Mouse (Mus musculus): ENCODE results near the gene Kcnmb2. TPM values are rescaled to one million over a fixed set of nuclear protein-coding genes. Genes with fewer than 3 reads are reported as not detected.

Kcnmb2 gene
- polyA plus RNA-seq, 1 experiment from 2014 or later, result 0.61 TPM

DNA sequence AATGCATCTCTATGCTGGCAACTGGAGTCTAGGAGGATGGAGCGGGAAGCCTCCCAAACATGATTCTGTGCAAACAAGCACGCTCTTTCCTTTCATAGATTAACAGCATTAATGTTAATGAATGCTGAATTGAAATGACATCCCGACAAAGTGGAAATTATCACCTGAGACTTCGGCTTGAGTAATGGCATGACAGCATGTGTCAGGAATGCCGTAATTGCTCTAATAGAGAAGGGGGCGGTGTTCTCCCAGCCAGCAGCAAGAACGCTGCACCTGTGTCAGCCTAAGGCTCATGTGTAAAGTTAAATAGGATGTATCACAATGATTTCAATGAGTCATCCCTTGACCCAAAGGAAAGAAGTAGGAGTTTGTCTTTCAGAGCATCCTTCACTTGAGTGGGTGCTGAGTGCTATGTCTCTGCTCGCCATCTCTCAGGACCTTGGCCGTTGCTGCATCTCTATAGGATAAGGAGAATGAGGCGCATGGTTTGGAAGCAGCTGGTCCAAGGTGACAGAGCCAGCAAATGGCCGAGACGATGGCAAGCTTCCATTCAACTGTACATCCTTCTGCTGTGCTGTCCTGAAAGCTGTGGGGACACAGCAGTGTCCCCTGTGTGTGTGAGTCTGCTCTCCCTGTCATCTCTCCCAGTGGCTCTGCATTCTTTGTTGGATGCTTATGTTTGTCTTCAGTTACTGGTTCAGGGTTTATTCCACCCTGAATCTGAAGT is 110.1 kb downstream of the Kcnmb2 start:
- no peak for ATAC-seq (ENCODE audit: insufficient number of reproducible peaks, insufficient read depth, low FRiP score, low read depth)
- Histone ChIP-seq H3K9ac (ENCODE audit: low read length) (no peak overlapping the region), H3K4me2 (ENCODE audit: low read length) (no peak overlapping the region), H3K9me3 (ENCODE audit: control insufficient read depth, low read length) (no peaks in the 10 kb centered on the region), H3K27me3 (ENCODE audit: control insufficient read depth, insufficient read depth, low read length) (no peaks in the 10 kb centered on the region), H3K4me3 (ENCODE audit: control insufficient read depth in 1 of 2, insufficient read depth in 1 of 2, low read depth in 1 of 2, low read length in 2 of 2) (no peak overlapping the region), H3K27ac (replicated peaks in 1 of 2; ENCODE audit: control insufficient read depth in 1 of 2, insufficient read depth in 1 of 2, low read depth in 2 of 2, low read length in 2 of 2) (no peak overlapping the region), H3K4me1 (ENCODE audit: control insufficient read depth in 2 of 2, insufficient read depth in 2 of 2, low read length in 2 of 2) (no peaks in the 10 kb centered on the region), H3K36me3 (ENCODE audit: control insufficient read depth, insufficient read depth, low read length) (no peaks in the 10 kb centered on the region)
- WGBS, result 79% methylated on average over 12 of the region's 12 CpGs

GRCm38 (mm10) chr3:32020981-32021380 is 118.7 kb downstream of the Kcnmb2 start:
- Histone ChIP-seq H3K9me3 (ENCODE audit: control insufficient read depth, low read length) (no peaks in the 10 kb centered on the region), H3K4me2 (ENCODE audit: low read length) (no peak overlapping the region), H3K4me3 (ENCODE audit: control insufficient read depth in 1 of 2, insufficient read depth in 1 of 2, low read depth in 1 of 2, low read length in 2 of 2) (no peak overlapping the region), H3K27me3 (ENCODE audit: control insufficient read depth, insufficient read depth, low read length) (no peaks in the 10 kb centered on the region), H3K4me1 (ENCODE audit: control insufficient read depth in 2 of 2, insufficient read depth in 2 of 2, low read length in 2 of 2) (0 out of 4 replicates have a peak, but pooled peaks cover 0 to 6% of the 10 kb centered on the region in 2 experiments), H3K27ac (replicated peaks in 1 of 2; ENCODE audit: control insufficient read depth in 1 of 2, insufficient read depth in 1 of 2, low read depth in 2 of 2, low read length in 2 of 2) (no peak overlapping the region), H3K9ac (ENCODE audit: low read length) (no peak overlapping the region), H3K36me3 (ENCODE audit: control insufficient read depth, insufficient read depth, low read length) (no peaks in the 10 kb centered on the region)
- no peak for ATAC-seq (ENCODE audit: insufficient number of reproducible peaks, insufficient read depth, low FRiP score, low read depth)
- 80% methylated on average over 6 of the region's 6 CpGs for WGBS

GRCm38 (mm10) chr3:32029375-32030050 is 127.2 kb downstream of the Kcnmb2 start:
- H3K27me3 ChIP-seq (ENCODE audit: control insufficient read depth, insufficient read depth, low read length), result no peaks in the 10 kb centered on the region
- H3K4me1 ChIP-seq (ENCODE audit: control insufficient read depth in 2 of 2, insufficient read depth in 2 of 2, low read length in 2 of 2), result peaks cover 4 to 13% of the 10 kb centered on the region in 2 experiments; a peak in 3 of 4 replicates
- H3K4me3 ChIP-seq (ENCODE audit: control insufficient read depth in 1 of 2, insufficient read depth in 1 of 2, low read depth in 1 of 2, low read length in 2 of 2), result peak overlapping the region in 1 of 2 experiments; percentile 7; a peak in 1 of 4 replicates
- no peak overlapping the region for H3K9ac ChIP-seq (ENCODE audit: low read length)
- H3K4me2 ChIP-seq (ENCODE audit: low read length), result peak overlapping the region; percentile 47
- WGBS, result 37% methylated on average over 10 of the region's 10 CpGs
- peak overlapping the region in 1 of 2 experiments; percentile 16; a peak in 1 of 4 replicates for H3K27ac ChIP-seq (replicated peaks in 1 of 2; ENCODE audit: control insufficient read depth in 1 of 2, insufficient read depth in 1 of 2, low read depth in 2 of 2, low read length in 2 of 2)
- ATAC-seq (ENCODE audit: insufficient number of reproducible peaks, insufficient read depth, low FRiP score, low read depth), result peak; percentile 45; the same call in 1 of the 2 replicates
- H3K36me3 ChIP-seq (ENCODE audit: control insufficient read depth, insufficient read depth, low read length), result no peaks in the 10 kb centered on the region
- H3K9me3 ChIP-seq (ENCODE audit: control insufficient read depth, low read length), result no peaks in the 10 kb centered on the region

- H3K4me3 ChIP-seq (ENCODE audit: control insufficient read depth in 1 of 2, insufficient read depth in 1 of 2, low read depth in 1 of 2, low read length in 2 of 2), result no peak overlapping the region
These were observed 130.1 kb downstream of the Kcnmb2 start for GRCm38 (mm10) chr3:32032381-32032780.

GRCm38 (mm10) chr3:32043814-32044213 is 141.5 kb downstream of the Kcnmb2 start:
- Histone ChIP-seq H3K4me1 (ENCODE audit: control insufficient read depth in 2 of 2, insufficient read depth in 2 of 2, low read length in 2 of 2) (no peaks in the 10 kb centered on the region), H3K4me3 (ENCODE audit: control insufficient read depth in 1 of 2, insufficient read depth in 1 of 2, low read depth in 1 of 2, low read length in 2 of 2) (no peak overlapping the region), H3K9ac (ENCODE audit: low read length) (no peak overlapping the region), H3K9me3 (ENCODE audit: control insufficient read depth, low read length) (no peaks in the 10 kb centered on the region), H3K36me3 (ENCODE audit: control insufficient read depth, insufficient read depth, low read length) (no peaks in the 10 kb centered on the region), H3K27ac (replicated peaks in 1 of 2; ENCODE audit: control insufficient read depth in 1 of 2, insufficient read depth in 1 of 2, low read depth in 2 of 2, low read length in 2 of 2) (no peak overlapping the region), H3K4me2 (ENCODE audit: low read length) (no peak overlapping the region), H3K27me3 (ENCODE audit: control insufficient read depth, insufficient read depth, low read length) (no peaks in the 10 kb centered on the region)
- whole genome bisulfite sequencing, result 67% methylated on average over 3 of the region's 3 CpGs
- no peak for ATAC-seq (ENCODE audit: insufficient number of reproducible peaks, insufficient read depth, low FRiP score, low read depth)

More at GRCm38 (mm10) chr3:32032381-32032780, 130.1 kb downstream of the Kcnmb2 start:
- no peaks in the 10 kb centered on the region for H3K36me3 ChIP-seq (ENCODE audit: control insufficient read depth, insufficient read depth, low read length)
- no peak for ATAC-seq (ENCODE audit: insufficient number of reproducible peaks, insufficient read depth, low FRiP score, low read depth)
- H3K4me2 ChIP-seq (ENCODE audit: low read length), result no peak overlapping the region
- H3K9me3 ChIP-seq (ENCODE audit: control insufficient read depth, low read length), result no peaks in the 10 kb centered on the region
- H3K27ac ChIP-seq (replicated peaks in 1 of 2; ENCODE audit: control insufficient read depth in 1 of 2, insufficient read depth in 1 of 2, low read depth in 2 of 2, low read length in 2 of 2), result no peak overlapping the region
- no peak overlapping the region for H3K9ac ChIP-seq (ENCODE audit: low read length)
- H3K27me3 ChIP-seq (ENCODE audit: control insufficient read depth, insufficient read depth, low read length), result no peaks in the 10 kb centered on the region
- 72% methylated on average over 9 of the region's 9 CpGs for WGBS
- H3K4me1 ChIP-seq (ENCODE audit: control insufficient read depth in 2 of 2, insufficient read depth in 2 of 2, low read length in 2 of 2), result peaks cover 4 to 9% of the 10 kb centered on the region in 2 experiments; a peak in 3 of 4 replicates

- no peak for ATAC-seq (ENCODE audit: insufficient number of reproducible peaks, insufficient read depth, low FRiP score, low read depth)
These were observed 146.5 kb downstream of the Kcnmb2 start for GRCm38 (mm10) chr3:32048777-32049176.

GRCm38 (mm10) chr3:32052596-32052995 is 150.3 kb downstream of the Kcnmb2 start:
- H3K9me3 ChIP-seq (ENCODE audit: control insufficient read depth, low read length), result no peaks in the 10 kb centered on the region
- H3K9ac ChIP-seq (ENCODE audit: low read length), result no peak overlapping the region
- WGBS, result 51% methylated on average over 3 of the region's 3 CpGs
- no peaks in the 10 kb centered on the region for H3K27me3 ChIP-seq (ENCODE audit: control insufficient read depth, insufficient read depth, low read length)
- no peaks in the 10 kb centered on the region for H3K36me3 ChIP-seq (ENCODE audit: control insufficient read depth, insufficient read depth, low read length)
- H3K4me2 ChIP-seq (ENCODE audit: low read length), result no peak overlapping the region
- H3K4me3 ChIP-seq (ENCODE audit: control insufficient read depth in 1 of 2, insufficient read depth in 1 of 2, low read depth in 1 of 2, low read length in 2 of 2), result no peak overlapping the region
- H3K4me1 ChIP-seq (ENCODE audit: control insufficient read depth in 2 of 2, insufficient read depth in 2 of 2, low read length in 2 of 2), result no peaks in the 10 kb centered on the region
- H3K27ac ChIP-seq (replicated peaks in 1 of 2; ENCODE audit: control insufficient read depth in 1 of 2, insufficient read depth in 1 of 2, low read depth in 2 of 2, low read length in 2 of 2), result no peak overlapping the region
- no peak for ATAC-seq (ENCODE audit: insufficient number of reproducible peaks, insufficient read depth, low FRiP score, low read depth)

More at GRCm38 (mm10) chr3:32048777-32049176, 146.5 kb downstream of the Kcnmb2 start:
- 76% methylated on average over 3 of the region's 3 CpGs for WGBS
- H3K36me3 ChIP-seq (ENCODE audit: control insufficient read depth, insufficient read depth, low read length), result no peaks in the 10 kb centered on the region
- no peak overlapping the region for H3K4me2 ChIP-seq (ENCODE audit: low read length)
- no peak overlapping the region for H3K27ac ChIP-seq (replicated peaks in 1 of 2; ENCODE audit: control insufficient read depth in 1 of 2, insufficient read depth in 1 of 2, low read depth in 2 of 2, low read length in 2 of 2)
- no peak overlapping the region for H3K9ac ChIP-seq (ENCODE audit: low read length)
- H3K4me3 ChIP-seq (ENCODE audit: control insufficient read depth in 1 of 2, insufficient read depth in 1 of 2, low read depth in 1 of 2, low read length in 2 of 2), result no peak overlapping the region
- H3K27me3 ChIP-seq (ENCODE audit: control insufficient read depth, insufficient read depth, low read length), result no peaks in the 10 kb centered on the region
- H3K9me3 ChIP-seq (ENCODE audit: control insufficient read depth, low read length), result no peaks in the 10 kb centered on the region
- no peaks in the 10 kb centered on the region for H3K4me1 ChIP-seq (ENCODE audit: control insufficient read depth in 2 of 2, insufficient read depth in 2 of 2, low read length in 2 of 2)
